Mouse (Mus musculus) stomach, embryonic 16.5 days (tissue): ENCODE results near the gene Cfap299. TPM values are rescaled to one million over a fixed set of nuclear protein-coding genes. Genes with fewer than 3 reads are reported as not detected.

Experiments used
- ATAC-seq: fragments of 200-750 bp; cut with Nextera tagmentation; 2 replicates; pipeline ENCODE4 v1.8.0; 2017; ENCODE audit warnings: moderate number of reproducible peaks, moderate TSS enrichment; ENCODE audit not compliant: insufficient read depth, low FRiP score
- H3K27ac ChIP-seq: fragments of 300-500 bp; sonication (generic); 2 replicates; pipeline ENCODE4 v1.5.1; 2014; ENCODE audit warnings: low read length
- H3K27me3 ChIP-seq: fragments of 300-500 bp; sonication (generic); 2 replicates; pipeline ENCODE4 v1.6.1; 2014; ENCODE audit warnings: low read length, control low read depth, mixed read lengths; ENCODE audit not compliant: control insufficient read depth, insufficient read depth
- H3K36me3 ChIP-seq: fragments of 300-500 bp; sonication (generic); 2 replicates; pipeline ENCODE4 v1.6.1; 2014; ENCODE audit warnings: low read length; ENCODE audit not compliant: control insufficient read depth, insufficient read depth
- H3K4me1 ChIP-seq: fragments of 300-500 bp; sonication (generic); 2 replicates; pipeline ENCODE4 v1.6.1; 2014; ENCODE audit warnings: low read length, control low read depth, mixed read lengths; ENCODE audit not compliant: control insufficient read depth, insufficient read depth
- H3K4me2 ChIP-seq: fragments of 300-500 bp; sonication (generic); 2 replicates; pipeline ENCODE4 v1.6.1; 2014; ENCODE audit warnings: low read depth, low read length, mixed read lengths
- H3K4me3 ChIP-seq: fragments of 300-500 bp; sonication (generic); replicated peaks from 2 replicates; pipeline ENCODE4 v1.5.1; 2014; ENCODE audit warnings: mild to moderate bottlenecking, low read length
- H3K9ac ChIP-seq: fragments of 300-500 bp; sonication (generic); 2 replicates; pipeline ENCODE4 v1.6.1; 2014; ENCODE audit warnings: low read length
- H3K9me3 ChIP-seq: fragments of 300-500 bp; sonication (generic); replicated peaks from 2 replicates; pipeline ENCODE4 v1.6.1; 2016; ENCODE audit warnings: low read length, control low read depth; ENCODE audit not compliant: control insufficient read depth
- WGBS: fragments of 180-500 bp; shearing (Covaris S2); extraction: QIAGEN DNeasy Blood & Tissue Kit; methylation state at CpG from one replicate; pipeline ENCODE4 v1.1.7; 2014; 5-methylcytosine and 5-hydroxymethylcytosine counted together
- polyA plus RNA-seq: library from polyadenylated mRNA; unstranded; fragments of >200 nt; fragmentation: Nextera tagmentation; extraction: Ambion mirVana; gene quantifications from 2 replicates; pipeline ENCODE4 v1.2.1, GENCODE M21; 2015

Gene Cfap299
- polyA plus RNA-seq, 1 experiment from 2014 or later = 0.32 TPM

DNA sequence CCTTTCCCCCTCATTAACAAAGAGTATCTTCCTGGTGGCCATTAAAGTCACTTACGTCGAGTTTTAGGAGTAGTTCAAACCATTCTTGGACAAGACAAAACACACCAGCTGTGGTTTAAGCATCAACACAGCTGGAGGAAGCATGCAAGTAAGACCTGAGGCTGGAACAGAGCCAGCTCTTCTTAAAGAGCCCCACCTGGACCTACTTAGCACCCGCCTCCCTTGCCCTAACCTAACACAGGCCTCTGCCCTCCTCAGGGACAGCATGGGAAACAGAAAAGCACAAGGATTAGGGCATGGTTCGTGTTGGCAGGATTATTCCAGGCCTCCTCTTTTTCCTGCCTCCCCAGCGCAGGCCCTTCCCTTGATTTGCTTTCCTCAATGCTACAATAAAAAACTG, 374.9 kb downstream of the Cfap299 start:
- Histone ChIP-seq H3K4me2 (no peak overlapping the region), H3K36me3 (no peaks in the 10 kb centered on the region), H3K4me3 (no peak overlapping the region), H3K4me1 (no peaks in the 10 kb centered on the region; the same call in 1 of the 2 replicates), H3K9ac (no peak overlapping the region), H3K9me3 (no peaks in the 10 kb centered on the region), H3K27ac (no peak overlapping the region), H3K27me3 (no peaks in the 10 kb centered on the region)
- ATAC-seq = no peak
- 53% methylated on average over 5 of the region's 5 CpGs for WGBS

DNA sequence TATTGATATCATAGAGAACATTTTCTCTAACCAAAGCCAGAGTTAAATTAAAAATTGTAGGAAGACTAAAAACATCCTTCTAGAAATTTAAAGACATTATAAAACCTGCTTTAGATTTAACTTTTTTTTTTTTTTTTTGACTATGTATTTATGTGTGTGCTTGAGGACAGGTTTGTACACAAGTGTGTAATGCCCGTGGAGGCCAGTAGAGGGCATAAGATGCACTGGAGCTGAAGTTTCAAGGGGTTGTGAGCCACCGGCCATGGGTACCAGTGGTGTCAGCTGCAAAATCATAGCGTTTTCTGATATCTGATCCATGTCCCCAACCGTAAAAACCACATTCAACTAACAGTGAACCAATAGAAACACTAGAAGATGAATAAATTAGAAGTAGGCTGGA, 377.5 kb downstream of the Cfap299 start:
- H3K4me1 ChIP-seq = no peaks in the 10 kb centered on the region; the same call in 1 of the 2 replicates
- H3K9me3 ChIP-seq = no peaks in the 10 kb centered on the region

DNA sequence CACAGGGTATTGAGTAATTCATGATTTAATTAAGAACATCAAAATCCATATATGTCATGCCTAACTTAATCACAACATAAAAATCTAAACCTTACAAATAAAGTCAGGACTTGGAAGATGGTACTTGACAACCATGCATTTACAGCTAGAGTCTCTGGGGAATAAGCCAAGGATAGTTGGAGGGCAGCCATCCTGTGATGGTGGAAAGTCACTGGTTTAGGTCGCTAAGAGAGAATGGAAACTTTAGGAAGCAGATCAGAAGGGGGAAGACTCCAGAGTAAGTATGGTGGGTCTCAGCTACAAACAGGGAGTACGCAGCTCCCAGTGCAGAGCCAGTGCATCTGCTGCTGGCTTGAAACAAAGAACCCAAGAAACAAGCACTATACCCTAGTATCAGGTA, 386.3 kb downstream of the Cfap299 start:
- no peak overlapping the region for H3K4me3 ChIP-seq
- no peaks in the 10 kb centered on the region; the same call in 1 of the 2 replicates for H3K4me1 ChIP-seq
- 73% methylated on average over 2 of the region's 2 CpGs for WGBS
- no peaks in the 10 kb centered on the region for H3K9me3 ChIP-seq
- no peaks in the 10 kb centered on the region for H3K27me3 ChIP-seq
- no peak overlapping the region for H3K27ac ChIP-seq
- no peak for ATAC-seq
- H3K4me2 ChIP-seq = no peak overlapping the region
- H3K36me3 ChIP-seq = no peaks in the 10 kb centered on the region
- H3K9ac ChIP-seq = no peak overlapping the region

More for the DNA sequence above, 377.5 kb downstream of the Cfap299 start:
- no peak overlapping the region for H3K4me2 ChIP-seq
- H3K27me3 ChIP-seq = no peaks in the 10 kb centered on the region
- H3K27ac ChIP-seq = no peak overlapping the region
- no peaks in the 10 kb centered on the region for H3K36me3 ChIP-seq
- 79% methylated on average over 4 of the region's 4 CpGs for whole genome bisulfite sequencing
- no peak for ATAC-seq
- no peak overlapping the region for H3K4me3 ChIP-seq
- H3K9ac ChIP-seq = no peak overlapping the region

DNA sequence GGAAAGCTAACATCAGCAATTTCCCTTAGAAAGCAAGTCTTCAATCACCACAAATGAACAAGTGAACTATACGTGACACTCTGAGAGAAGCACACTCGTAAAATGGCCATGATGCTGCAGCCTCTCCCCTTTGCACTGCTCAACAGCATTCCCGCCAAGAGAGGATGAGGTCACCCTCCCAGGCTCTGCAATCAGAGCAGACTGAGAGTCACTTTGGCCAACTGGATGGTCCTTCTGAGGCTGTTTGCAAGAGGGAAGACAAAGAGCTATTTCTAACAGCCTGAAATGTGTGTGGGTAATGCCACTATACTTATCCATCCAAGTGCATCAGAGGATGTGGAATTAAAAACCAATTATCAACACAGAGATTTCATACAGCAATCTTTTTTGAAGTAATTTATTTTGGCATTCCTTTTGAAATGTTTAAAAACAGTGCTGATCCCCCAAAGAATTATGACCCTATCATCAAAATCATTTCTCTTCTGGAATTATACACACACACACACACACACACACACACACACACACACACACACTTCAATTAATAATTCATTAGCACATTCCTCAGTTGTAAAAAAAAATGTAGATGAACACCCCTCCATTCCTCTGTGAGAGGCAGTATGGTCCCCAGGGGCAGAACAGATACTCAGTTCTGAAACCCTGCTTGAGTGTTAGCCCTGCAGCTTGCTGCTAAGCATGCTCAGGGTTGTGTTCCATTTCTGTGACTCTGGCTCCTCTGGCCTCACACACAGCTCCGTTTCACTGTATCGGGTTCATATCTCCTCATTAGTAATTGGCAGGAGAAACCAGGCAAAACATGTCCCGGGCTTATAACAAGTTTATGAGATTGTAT, 403.3 kb downstream of the Cfap299 start:
- H3K27ac ChIP-seq = no peak overlapping the region
- ATAC-seq = peak; percentile 75; the same call in 1 of the 2 replicates
- no peaks in the 10 kb centered on the region for H3K36me3 ChIP-seq
- 50% methylated on average over 6 of the region's 6 CpGs for WGBS
- no peak overlapping the region for H3K9ac ChIP-seq
- H3K4me2 ChIP-seq = no peak overlapping the region
- H3K4me3 ChIP-seq = no peak overlapping the region
- no peaks in the 10 kb centered on the region for H3K27me3 ChIP-seq
- H3K4me1 ChIP-seq = no peaks in the 10 kb centered on the region
- H3K9me3 ChIP-seq = no peaks in the 10 kb centered on the region

DNA sequence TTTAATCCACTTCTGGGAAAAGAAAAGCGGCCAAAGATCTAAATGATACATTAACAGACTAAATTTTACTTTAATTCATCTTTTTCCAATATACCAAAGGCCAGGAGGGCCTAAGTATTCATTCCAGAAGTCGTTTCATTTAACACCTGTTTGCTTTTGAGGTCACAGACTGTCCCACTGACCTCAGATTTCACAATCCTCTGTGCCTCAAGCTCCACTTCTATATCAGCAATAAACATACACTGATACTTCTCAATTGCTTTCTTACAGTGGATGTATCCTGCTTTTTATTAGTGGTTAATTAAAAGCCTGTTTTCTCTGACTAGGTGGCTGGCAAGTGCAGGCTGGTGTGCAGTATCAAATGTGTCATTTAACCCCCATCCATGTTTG, 403.9 kb downstream of the Cfap299 start:
- Histone ChIP-seq H3K36me3 (no peaks in the 10 kb centered on the region), H3K27me3 (no peaks in the 10 kb centered on the region), H3K27ac (no peak overlapping the region), H3K4me3 (no peak overlapping the region), H3K4me1 (no peaks in the 10 kb centered on the region), H3K9ac (no peak overlapping the region), H3K4me2 (no peak overlapping the region), H3K9me3 (no peaks in the 10 kb centered on the region)
- no peak for ATAC-seq
- 35% methylated on average over 2 of the region's 2 CpGs for WGBS

DNA sequence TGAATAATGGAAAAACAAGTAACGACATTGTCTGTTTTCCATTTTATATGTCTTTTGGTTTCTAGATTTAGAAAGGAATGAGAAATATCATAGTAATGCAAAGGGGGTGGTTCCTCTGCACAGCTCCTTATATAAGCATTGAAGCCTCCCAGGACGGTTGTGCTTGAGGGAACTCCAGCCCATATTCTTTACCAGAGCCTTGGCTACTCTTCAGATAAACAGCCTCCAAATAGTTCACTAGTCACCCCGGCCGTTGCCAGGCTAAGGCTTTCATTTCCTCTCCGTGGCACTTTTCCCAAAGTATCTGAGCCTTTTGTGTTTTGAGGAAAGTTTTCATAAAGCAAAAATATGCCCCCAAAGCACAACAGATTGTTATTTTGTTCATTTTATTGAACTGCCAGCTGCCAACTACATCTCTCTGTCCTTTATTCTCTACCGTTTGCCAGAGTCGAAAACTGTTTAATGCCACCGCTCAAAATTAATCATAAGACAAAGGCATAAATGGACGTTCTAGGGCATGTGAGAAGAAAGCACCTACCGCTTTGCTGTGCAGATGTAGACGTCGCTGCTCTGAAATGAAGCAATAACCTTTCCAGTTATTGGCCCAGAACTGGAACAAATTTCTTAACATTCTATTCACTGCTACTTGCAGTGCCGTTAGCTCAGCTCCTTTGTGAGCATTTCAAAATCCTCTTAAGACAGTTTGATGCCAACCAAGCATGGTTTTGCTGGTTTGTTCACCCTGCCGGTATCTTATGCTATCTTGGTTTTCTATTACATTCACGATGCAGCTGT, 433.0 kb downstream of the Cfap299 start:
- Histone ChIP-seq H3K27ac (no peak overlapping the region), H3K4me3 (no peak overlapping the region), H3K9me3 (no peaks in the 10 kb centered on the region), H3K36me3 (no peaks in the 10 kb centered on the region), H3K4me1 (no peaks in the 10 kb centered on the region), H3K9ac (no peak overlapping the region), H3K4me2 (no peak overlapping the region), H3K27me3 (no peaks in the 10 kb centered on the region)
- WGBS = 76% methylated on average over 15 of the region's 15 CpGs
- ATAC-seq = no peak

DNA sequence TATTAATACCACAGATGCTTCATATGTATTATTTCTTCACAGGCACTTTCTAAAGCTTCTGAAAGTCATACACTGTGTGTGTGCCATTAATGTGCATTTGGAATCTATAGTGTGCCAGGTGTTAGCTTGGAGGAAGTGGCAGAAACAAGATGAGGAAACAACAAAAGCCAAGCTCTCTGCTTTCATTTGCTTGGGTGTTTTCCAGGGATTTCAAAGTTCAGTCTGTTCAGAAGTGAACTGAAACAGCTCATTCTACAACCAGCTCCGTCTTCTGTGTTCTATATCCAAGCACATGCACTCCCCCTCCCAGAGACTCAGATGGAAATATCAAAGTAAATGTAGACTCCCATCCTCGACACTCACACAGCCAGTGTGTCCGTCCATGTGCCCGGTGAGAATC, 449.5 kb downstream of the Cfap299 start:
- Histone ChIP-seq H3K4me2 (no peak overlapping the region), H3K4me3 (no peak overlapping the region), H3K9me3 (no peaks in the 10 kb centered on the region), H3K36me3 (no peaks in the 10 kb centered on the region), H3K27me3 (no peaks in the 10 kb centered on the region), H3K4me1 (no peaks in the 10 kb centered on the region), H3K9ac (no peak overlapping the region), H3K27ac (no peak overlapping the region)
- ATAC-seq = no peak
- WGBS = 85% methylated on average over 4 of the region's 4 CpGs

DNA sequence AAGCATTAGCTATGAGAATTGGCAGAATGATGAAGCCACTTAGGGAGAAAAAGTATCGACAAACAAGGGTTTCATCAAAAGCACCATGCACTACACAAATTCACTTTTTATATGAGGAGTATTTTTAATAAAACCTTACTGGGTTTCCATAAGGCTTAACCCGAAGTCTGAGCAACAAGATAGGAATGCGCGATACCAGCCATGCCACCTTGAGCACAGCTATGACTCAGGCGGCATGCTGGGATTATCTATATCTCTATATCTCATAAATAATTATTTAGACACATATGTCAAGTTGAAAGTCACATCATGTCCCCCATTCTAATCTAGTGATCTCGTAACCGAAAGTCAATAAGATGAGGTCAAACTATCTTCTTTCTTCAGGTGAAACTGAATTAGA, 453.0 kb downstream of the Cfap299 start:
- Histone ChIP-seq H3K9ac (no peak overlapping the region), H3K4me1 (no peaks in the 10 kb centered on the region), H3K9me3 (no peaks in the 10 kb centered on the region), H3K27ac (no peak overlapping the region), H3K27me3 (no peaks in the 10 kb centered on the region), H3K4me3 (no peak overlapping the region), H3K4me2 (no peak overlapping the region), H3K36me3 (no peaks in the 10 kb centered on the region)
- ATAC-seq = no peak
- WGBS = 90% methylated on average over 7 of the region's 7 CpGs

DNA sequence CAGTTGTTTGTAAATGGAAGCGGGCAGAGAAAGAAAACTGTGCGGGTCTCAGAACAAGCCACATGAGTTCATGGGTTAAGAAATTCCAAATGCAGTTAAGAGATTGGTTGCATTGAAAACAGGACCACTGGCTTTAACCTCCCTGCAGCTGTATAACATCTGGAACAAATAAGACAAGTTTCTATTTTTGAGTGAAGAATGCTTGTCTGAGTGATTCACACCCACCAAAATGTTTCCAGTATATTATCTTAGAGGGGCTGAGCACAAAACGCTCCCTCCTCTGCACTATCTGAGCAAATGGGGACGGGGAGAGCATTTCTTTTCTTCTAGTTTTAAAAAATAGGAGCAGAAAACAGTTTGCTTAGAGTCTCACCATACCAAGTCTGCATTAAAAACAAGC, 458.6 kb downstream of the Cfap299 start:
- Histone ChIP-seq H3K4me1 (no peaks in the 10 kb centered on the region), H3K4me2 (no peak overlapping the region), H3K27ac (no peak overlapping the region), H3K9me3 (no peaks in the 10 kb centered on the region), H3K27me3 (no peaks in the 10 kb centered on the region), H3K4me3 (no peak overlapping the region), H3K36me3 (no peaks in the 10 kb centered on the region), H3K9ac (no peak overlapping the region)
- WGBS = 70% methylated on average over 4 of the region's 4 CpGs
- no peak for ATAC-seq
